Mouse (Mus musculus): Measurements from ENCODE around the gene Gm15517.
"Not testable (repeated sequence)": the region's sequence is repeated elsewhere in the genome, so short reads cannot be mapped to it uniquely, and the experiment has no call there.

Gm15517 gene

DNA sequence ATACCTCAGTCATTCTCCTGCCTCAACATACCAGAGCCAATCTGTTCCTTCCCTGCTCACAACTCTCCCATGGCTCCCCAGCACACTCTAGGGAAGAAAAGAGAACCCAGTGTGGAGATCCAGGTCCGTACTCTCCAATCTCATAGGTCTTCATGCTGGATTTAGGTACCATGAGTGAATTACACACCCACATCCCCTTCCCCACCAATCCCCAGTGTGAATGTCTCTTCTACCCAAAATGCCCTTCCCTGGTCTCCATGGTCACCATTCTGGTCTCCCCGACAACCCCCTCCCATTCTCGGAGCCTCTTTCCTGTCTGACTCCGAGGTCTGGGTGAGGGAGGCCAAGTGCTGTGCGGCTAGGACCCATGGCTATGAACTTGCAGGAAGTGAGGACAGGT lies at the start of gene Gm15517:
Gm15517 (plus strand) TSS at position 301 of the 400 bp plus-strand sequence.
- no peak for DNase-seq (ENCODE audit: low spot score)

DNA sequence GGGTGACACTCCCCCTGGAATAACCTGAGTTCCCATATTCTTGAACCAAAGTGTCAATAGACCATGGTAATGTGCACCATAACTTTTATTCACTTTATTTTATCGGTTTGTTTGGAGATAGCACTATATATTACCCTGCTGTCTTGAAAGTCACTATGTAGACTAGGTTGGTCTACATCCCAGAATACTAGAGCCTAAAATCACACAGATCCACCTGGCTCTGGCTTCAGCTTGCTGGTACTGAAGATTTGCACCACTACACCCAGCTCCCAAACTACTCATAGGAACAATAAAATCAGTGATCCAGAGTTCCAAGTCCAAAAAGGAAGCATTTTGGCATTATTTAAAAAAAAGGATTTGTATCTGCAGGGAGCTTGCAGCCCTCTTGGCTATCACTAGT lies 45.6 kb upstream of the Gm15517 start, which contains the start of gene Klk1b5:
Klk1b5 (plus strand) TSS at position 301 of the 400 bp plus-strand sequence.
- DNase-seq (ENCODE audit: low spot score) = no peak

DNA sequence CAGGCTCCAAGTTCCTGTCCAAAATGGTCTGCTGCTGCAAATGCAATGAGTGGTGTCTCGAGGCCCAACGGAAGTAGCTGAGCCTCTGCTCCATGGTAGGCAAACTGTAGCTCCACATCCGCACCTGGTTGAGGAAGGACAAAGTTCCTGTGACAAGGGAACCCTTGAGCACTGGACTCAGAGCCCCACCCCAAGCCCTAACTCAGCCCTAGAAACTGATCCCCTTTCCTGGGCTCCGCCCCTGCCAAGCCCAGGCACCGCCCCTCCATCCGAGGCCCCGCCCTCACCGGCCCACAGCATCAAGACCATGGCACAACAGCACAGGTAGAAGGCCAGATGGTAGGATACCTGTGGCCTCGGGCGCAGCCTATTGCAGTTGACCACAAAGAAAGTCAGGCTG lies 39.6 kb upstream of the Gm15517 start:
- not testable (repeated sequence) for DNase-seq (ENCODE audit: low spot score)

DNA sequence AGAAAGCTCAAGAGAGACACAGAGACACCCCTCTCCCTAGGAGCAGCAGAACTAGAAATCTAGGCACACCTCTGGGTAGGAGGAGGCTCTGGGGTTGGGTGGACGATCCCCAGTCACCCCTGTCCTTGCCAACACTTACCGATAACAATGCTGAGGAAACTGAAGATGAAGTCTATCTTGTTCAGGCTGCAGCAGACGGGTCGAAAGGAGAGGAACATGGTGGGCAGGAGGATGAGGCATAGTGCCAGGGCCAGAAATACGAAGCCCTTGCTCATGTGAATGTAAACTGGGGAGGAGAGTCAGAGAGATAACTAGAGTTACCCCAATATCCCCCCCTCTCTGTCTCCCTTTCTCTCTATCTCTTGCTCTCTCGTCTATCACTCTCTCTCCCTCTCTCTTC lies 38.9 kb upstream of the Gm15517 start:
- not testable (repeated sequence) for DNase-seq (ENCODE audit: low spot score)

DNA sequence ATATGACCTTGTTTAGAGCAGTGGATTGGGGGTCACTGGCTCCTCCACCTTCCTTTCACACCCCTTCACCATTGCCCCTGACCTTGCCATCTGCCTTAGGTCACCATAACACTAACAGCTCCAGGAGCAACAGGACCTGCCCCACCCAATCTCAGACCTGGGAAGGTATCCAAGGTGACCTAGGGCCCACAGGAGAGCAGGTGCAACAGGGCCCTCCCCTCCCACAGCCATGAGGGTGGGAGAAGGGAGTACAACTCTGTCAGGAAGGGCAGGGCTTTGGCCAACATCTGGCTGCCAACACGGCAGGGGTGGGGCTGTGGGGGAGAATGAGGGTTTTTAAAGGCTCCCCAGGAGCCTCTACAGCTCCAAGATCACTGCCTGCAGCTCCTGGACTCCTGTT lies 36.2 kb upstream of the Gm15517 start, which contains the start of gene Klk1:
Klk1 (plus strand) TSS at position 285 of the 400 bp plus-strand sequence.
- no peak for DNase-seq (ENCODE audit: low spot score)

DNA sequence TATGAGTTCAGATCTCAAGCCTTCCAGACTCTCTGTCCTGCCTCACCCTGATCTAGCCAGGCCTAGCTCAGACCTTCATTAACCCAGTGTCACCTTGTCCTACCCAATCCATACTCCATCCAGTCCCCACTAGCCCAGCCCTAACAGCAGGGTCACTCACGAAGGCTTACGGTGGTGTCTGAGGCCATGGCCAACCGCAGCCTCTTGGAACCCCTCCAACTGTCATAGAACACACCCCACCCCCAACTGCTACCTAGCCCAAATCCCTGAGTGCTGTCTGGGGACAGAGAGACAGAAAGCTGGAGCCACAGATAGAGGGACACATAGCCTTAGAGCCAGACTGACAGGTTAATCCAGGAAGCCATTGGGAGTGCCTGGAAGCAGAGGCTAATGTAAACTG lies 25.3 kb upstream of the Gm15517 start, which contains the start of gene Gm36864:
Gm36864 (plus strand) TSS at position 269 of the 400 bp plus-strand sequence.
- DNase-seq (ENCODE audit: low spot score) = no peak

DNA sequence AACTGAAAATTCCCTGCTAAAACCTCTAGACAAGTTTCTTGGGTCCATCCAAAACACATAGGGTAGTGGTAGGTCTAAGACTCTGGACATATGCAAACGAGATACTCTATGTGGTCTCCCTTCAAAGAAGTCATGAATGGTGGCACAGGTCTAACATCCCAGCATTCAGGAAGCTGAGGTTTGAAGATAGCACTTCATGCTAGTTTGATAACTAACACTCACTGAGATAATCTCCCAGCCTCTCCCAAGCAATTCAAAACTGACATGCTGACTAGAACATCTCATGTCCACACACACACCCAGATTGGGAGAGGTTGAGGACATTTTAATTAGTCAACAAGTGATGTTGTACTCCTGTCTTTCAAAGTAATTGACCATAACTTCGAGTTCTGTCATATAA lies 21.3 kb upstream of the Gm15517 start:
- DNase-seq (ENCODE audit: low spot score) = no peak

DNA sequence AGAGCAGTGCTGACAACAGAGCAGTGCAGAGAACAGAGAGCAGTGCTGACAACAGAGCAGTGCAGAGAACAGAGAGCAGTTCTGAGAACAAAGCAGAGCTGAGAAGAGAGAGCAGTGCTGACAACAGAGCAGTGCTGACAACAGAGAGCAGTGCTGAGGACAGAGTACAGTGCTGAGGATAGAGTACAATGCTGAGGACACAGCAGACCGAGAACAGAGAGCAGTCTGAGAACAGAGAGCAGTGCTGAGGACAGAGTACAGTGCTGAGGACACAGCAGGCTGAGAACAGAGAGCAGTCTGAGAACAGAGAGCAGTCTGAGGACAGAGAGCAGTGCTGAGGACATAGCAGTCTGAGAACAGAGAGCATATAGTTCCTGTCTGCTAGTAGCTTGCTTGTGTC lies 20.5 kb upstream of the Gm15517 start:
- DNase-seq (ENCODE audit: low spot score) = no peak

DNA sequence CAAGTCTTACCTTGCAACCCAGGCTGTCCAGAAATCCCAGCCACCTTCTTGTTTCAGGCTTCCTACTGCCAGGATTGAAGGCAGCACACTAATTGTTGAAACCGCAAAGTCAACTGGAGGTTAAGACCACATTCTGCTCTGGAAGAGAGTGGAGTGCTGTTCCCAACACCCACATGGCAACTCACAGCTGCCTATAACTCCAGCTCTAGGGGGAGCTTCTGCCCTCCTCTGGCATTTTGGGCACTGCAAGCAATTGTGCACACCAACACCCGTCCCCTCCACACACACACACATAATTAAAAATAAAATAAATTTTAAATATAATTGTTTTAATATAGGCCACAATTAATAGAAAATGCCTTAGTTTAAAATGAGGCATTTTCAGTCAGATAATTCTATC lies 20.1 kb upstream of the Gm15517 start:
- DNase-seq (ENCODE audit: low spot score) = no peak

DNA sequence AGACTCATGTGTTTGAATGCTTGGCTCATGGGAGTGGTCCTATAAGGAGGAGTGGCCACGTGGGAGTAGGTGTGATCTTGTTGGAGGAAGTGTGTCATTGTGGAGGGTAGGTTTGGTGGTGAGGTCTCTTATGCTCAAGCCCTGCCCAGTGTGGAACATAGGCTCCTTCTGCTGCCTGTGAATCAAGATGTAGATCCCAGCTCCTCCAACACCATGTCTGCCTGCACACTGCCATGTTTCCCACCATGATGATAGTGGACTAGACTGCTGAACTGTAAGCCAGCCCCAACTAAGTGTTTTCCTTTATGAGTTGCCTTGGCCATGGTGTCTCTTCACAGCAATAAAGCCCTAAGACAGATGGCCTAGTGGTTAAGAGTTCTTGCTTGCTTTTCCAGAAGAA lies 17.2 kb upstream of the Gm15517 start:
- no peak for DNase-seq (ENCODE audit: low spot score)

DNA sequence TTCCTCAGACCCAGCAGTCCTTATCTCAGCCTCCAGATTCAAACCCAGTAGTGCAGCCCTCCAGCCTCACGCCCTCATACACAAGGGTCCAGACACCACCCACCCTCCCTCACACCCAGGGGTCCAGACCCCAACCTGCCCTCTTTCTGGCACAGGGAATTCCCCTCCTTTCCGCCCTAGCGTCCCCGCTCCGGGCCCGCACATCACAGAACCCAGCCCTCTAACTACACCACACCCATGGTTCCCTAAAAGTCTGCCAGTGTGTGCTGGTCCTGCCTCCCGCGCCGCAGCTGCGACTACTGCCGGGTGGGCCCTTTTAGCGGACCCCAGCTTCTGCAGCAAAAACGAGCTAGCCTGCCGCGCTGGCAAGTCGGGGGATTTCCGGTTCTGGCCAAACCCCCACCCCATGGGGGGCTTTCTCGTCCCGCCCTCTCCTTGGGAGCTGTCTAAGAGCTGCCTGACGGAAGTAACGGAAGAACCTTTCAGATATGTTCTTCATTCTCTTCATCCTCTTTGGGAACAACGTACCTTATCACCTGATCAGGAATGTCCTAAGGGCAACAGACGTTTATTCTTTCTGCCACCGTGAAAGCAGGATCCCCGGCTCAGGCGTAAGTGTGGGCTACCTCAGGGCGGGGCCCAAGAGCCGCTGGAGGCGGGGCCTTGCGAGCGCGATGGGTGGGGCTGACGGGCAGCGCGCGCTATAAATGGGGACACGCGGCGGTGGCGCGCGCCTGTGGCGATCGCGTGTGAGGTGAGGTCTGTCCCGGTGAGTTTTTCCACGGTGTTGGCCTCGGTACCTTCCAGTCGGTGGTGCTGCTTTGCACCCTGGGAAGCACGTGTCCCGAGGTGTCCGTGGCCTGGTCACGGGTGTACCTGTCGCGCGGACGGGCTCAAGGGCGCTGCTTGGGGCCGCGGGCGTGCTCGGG lies 14.9 kb upstream of the Gm15517 start, which contains the start of the genes 1700028J19Rik and 2410002F23Rik:
1700028J19Rik (minus strand) TSS at position 641 of the 929 bp plus-strand sequence.
2410002F23Rik (plus strand) TSS at position 668 of the 929 bp plus-strand sequence.
- DNase-seq (ENCODE audit: low spot score) = peak; percentile 87

DNA sequence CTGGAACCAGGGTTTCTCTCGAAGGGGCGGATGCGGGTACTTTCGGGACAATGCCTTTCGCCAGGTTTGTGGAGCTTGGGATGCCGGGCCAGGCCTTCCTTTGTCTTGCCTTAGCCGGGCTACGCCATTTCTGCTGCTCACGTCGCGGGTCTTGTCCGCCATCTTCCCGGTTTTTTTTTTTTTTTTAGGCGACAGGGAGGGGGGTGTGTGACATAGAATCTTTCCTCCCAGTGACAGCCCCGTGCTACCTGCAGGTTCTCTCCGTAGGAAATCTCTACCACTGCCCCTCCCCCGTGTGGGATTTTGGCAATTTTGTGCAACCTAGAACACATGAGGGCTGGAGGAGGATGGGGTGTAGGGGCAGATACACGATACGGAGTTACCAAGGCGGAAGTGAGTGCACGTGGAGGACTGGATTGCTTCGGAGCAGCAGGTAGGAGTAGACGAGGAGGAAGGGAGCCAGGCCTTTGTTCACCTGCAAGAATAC lies 14.2 kb upstream of the Gm15517 start:
- DNase-seq (ENCODE audit: low spot score) = peak; percentile 33

DNA sequence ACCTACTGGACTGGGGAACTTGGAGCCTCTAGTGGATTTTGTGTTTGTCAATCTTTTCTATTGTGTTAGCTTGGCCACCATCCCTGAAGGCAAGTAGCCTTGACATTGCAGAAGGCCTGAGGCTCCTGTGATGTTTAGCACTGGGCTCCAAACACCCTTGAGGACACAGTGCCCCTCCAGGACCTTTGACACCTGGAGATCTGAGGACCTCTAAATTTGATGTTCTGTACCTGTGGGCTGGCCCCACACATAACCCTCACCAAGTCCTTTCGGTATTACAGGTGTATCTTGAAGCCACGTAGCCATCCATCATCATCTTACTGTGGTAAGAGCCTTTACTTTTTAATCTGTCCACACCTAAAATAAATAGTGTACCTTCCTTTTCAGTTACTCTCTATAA lies 13.3 kb upstream of the Gm15517 start:
- no peak for DNase-seq (ENCODE audit: low spot score)

DNA sequence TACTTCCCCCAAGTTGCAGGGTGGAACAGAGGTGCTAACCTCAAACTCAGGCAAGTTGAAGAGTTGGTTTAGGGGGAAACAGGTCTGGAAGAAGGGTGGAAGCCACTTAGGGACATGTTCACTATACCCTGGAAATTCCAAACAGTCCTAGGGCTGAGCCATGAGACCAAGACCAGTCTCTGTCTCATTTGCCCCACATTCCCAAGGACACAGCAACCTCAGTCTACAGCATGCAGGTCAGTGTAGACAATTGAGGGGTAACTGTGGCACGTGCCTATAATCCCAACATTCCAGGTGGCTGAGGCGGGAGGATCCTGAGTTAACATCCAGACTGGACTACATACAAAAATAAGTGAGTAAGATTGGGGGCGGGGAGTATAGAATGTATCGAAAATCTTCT lies 12.0 kb upstream of the Gm15517 start:
- DNase-seq (ENCODE audit: low spot score) = no peak

DNA sequence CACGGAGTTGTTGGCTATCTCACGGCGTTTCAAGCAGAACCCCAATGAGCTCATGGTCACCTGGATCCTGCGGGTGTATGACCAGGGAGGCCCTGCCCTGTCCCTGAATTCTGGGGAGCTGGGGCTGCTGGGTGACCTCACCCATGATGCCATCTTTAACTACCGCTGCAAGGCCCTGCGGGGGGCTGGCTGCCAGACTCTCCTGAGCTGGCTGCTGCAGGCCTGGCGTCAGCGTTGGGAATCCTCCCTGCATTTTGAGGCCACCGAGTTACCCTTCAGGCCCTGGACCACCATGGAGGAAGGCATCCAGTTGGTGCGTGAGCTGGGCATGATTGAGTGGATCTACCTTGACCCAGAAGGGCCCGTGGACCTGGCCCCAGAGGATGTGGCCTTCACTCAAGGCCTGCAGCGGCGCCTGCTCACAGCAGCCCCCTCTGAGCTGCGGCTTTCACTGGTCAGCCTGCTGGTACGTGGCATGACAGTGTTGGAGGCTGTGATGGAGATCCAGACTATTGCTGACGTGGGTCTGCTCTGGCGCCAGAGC lies 10.4 kb upstream of the Gm15517 start:
- not testable (repeated sequence) for DNase-seq (ENCODE audit: low spot score)

DNA sequence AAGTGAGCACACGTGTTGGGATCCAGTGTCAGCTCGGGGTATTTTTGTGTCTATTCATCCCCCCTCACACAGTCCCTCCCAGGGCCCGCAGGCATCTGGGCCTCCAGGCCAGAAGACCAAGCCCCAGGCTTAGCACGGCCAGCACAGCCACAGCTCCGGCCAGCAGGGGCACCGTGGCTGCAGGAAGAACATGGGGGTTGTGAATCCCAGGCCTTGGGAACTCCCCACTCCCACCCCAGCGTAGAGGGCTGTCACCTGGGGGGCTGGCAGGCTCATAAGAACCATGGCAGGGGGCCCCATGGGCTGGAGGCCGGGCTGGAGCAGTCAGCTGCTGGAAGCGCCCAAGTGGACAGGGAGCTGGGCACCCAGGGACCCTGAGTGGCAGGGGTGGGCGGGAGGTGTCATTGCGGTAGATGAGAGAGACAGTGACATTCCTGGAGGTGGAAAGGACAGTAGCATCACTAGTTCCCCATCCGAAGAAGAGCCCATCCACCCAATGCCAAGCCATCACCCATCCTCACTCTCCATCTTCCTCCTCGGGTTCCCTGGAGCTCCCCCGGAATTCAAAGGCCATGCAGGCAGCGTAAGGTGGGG lies 8.1 kb upstream of the Gm15517 start:
- no peak for DNase-seq (ENCODE audit: low spot score)

DNA sequence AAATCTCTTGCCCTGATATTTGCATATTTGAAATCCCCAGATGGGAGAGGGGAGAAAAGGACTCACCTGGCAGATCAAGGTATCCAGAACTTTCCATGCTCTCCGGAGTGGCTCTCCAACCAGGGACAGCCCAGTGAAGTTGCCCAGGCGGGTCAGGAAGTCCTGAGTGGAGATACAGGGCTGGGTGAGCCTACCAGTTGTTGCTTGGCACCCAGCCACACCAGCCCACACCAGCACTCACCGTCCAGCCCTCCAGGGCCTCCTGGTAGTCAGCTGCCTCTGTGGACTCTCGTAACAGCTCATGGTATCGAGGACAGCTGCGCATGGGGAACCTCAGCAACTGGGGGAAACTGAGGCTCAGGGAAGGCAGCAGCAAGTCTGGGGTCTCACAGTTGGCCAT lies 6.3 kb upstream of the Gm15517 start:
- DNase-seq (ENCODE audit: low spot score) = no peak

DNA sequence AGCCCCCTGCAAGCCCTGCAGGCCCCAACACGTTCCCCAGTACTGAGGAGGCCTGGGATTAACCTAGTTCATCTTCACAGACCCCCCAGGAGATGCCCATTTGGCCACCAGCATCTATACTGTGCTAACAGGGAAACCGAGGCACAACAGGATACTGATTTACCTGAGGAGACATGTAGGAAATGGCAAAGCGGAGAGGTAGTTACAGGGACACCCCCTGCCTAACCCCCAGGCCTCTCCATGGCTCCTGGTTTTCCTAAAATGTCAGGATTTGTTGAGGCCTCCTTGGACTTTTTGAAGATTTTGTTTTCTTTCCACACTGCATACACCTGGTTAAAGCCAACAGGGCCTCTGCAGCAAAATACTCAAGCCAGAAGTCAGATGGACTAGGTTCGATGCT lies 4.0 kb upstream of the Gm15517 start, which contains the start of gene Acp4:
Acp4 (minus strand) TSS at position 101 of the 400 bp plus-strand sequence.
- no peak for DNase-seq (ENCODE audit: low spot score)

DNA sequence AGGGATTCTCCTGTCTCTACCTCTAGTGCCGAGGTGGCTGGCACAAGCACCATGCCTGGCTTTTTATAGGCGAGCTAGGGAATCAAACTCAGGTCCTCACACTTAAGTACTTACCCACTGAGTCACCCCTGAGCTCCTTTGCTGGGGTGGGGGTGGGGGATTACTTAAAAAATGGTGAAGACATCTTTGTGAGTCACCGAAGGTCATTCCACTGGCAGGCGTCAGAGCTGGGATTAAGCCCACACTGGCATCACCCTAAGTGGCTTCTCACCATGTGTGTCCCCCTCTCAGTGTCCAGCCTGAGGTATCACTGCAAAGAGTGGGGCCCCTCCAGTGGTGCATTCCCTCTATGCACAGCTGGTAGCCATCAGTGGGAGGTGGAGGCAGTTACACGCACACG lies 837 bp upstream of the Gm15517 start:
- no peak for DNase-seq (ENCODE audit: low spot score)

DNA sequence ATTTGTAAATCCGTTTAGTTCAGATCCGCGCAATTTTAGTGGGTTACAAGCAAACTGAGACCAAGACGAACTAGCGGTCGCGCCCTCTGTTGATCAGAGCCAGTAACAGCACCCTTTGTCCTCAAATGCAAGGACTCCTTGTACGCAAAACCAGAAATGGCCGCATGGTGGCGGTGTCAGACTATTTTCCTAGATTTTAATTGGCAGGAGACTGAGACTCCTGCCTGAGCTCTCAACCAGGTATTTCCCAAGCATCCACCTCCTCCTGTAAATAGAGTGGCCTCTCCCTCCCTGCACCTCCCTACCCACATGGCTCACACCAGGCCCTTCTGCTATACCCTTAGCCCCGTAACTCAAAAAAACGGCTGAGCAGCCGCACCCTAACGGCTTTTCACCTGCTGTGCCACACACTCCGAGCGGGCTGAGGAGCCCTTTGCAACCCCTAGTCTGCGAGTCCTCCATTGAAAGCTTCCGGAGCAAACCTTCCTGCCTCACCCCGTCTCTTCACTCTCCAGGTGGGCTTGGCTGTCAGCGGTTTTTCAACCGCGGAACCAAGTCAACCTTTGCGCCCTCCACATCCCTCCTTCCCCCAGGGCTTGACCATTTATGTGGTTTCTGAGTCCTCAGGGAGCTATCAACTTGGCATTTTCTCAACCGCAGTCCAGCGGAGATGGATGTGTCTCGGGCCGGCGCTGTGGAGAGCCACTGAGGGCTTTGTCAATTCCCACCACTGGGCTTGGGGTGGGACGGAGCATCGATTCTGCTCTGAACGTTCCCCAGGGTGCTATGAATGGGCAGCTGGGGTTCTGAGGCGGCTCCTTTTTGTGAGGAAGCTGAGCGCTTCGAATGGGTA lies 1.8 kb downstream of the Gm15517 start:
- DNase-seq (ENCODE audit: low spot score) = peak; percentile 88

DNA sequence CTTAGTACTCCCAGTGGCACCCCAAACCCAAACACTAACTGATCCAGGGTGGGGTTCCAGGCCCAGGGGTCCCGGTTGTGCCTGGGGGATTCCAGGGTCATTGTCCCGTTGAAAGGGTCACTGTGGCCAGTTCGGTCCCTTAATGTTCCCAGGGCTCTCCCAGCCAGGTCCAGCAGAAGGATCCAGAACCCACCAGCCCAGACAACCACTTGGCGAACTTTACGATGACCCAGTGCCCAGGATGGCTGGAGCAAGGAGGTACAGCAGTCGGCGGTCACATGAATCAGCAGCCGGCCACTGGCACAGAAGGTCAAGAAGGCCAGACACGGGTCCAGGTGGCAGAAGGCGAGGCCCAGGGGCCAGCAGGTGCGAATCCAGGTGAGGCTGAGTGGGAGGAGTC lies 6.9 kb downstream of the Gm15517 start:
- DNase-seq (ENCODE audit: low spot score) = no peak

Measured in left cerebral cortex, adult 11 months (tissue).